Mouse (Mus musculus): Measurements from ENCODE around the gene C530008M17Rik.

The C530008M17Rik gene

GRCm38 (mm10) chr5:76656212-76656611 is at the start of gene C530008M17Rik:
Gene C530008M17Rik (plus strand): TSS chr5:76656512.
- no peak for DNase-seq (ENCODE audit: low spot score)

- DNase-seq (ENCODE audit: low spot score) = no peak
Observed at GRCm38 (mm10) chr5:76609702-76610370, 46.5 kb upstream of the C530008M17Rik start.

GRCm38 (mm10) chr5:76612867-76613499 is 43.3 kb upstream of the C530008M17Rik start:
- DNase-seq (ENCODE audit: low spot score) = no peak

- no peak for DNase-seq (ENCODE audit: low spot score)
Observed at GRCm38 (mm10) chr5:76615276-76615675, 41.0 kb upstream of the C530008M17Rik start.

GRCm38 (mm10) chr5:76616196-76616747 is 40.0 kb upstream of the C530008M17Rik start:
- DNase-seq (ENCODE audit: low spot score) = no peak

- no peak for DNase-seq (ENCODE audit: low spot score)
Observed at GRCm38 (mm10) chr5:76618750-76619149, 37.6 kb upstream of the C530008M17Rik start.

- no peak for DNase-seq (ENCODE audit: low spot score)
Observed at GRCm38 (mm10) chr5:76623759-76624158, 32.6 kb upstream of the C530008M17Rik start.

- no peak for DNase-seq (ENCODE audit: low spot score)
Observed at GRCm38 (mm10) chr5:76627770-76628169, 28.5 kb upstream of the C530008M17Rik start.

- DNase-seq (ENCODE audit: low spot score) = no peak
Observed at GRCm38 (mm10) chr5:76634012-76634411, 22.3 kb upstream of the C530008M17Rik start.

GRCm38 (mm10) chr5:76635592-76635991 is 20.7 kb upstream of the C530008M17Rik start:
- DNase-seq (ENCODE audit: low spot score) = no peak

- DNase-seq (ENCODE audit: low spot score) = no peak
Observed at GRCm38 (mm10) chr5:76642076-76642475, 14.2 kb upstream of the C530008M17Rik start.

- no peak for DNase-seq (ENCODE audit: low spot score)
Observed at GRCm38 (mm10) chr5:76644234-76644633, 12.1 kb upstream of the C530008M17Rik start.

GRCm38 (mm10) chr5:76645091-76645868 is 11.0 kb upstream of the C530008M17Rik start:
- no peak for DNase-seq (ENCODE audit: low spot score)

GRCm38 (mm10) chr5:76649897-76650296 is 6.4 kb upstream of the C530008M17Rik start:
- DNase-seq (ENCODE audit: low spot score) = no peak

GRCm38 (mm10) chr5:76651151-76651725 is 5.1 kb upstream of the C530008M17Rik start:
- no peak for DNase-seq (ENCODE audit: low spot score)

GRCm38 (mm10) chr5:76657245-76658083 is 1.2 kb downstream of the C530008M17Rik start:
- DNase-seq (ENCODE audit: low spot score) = peak; percentile 10

GRCm38 (mm10) chr5:76658084-76658934 is 2.0 kb downstream of the C530008M17Rik start:
- no peak for DNase-seq (ENCODE audit: low spot score)

- no peak for DNase-seq (ENCODE audit: low spot score)
Observed at GRCm38 (mm10) chr5:76659958-76660635, 3.8 kb downstream of the C530008M17Rik start.

- DNase-seq (ENCODE audit: low spot score) = no peak
Observed at GRCm38 (mm10) chr5:76661310-76661709, 5.0 kb downstream of the C530008M17Rik start.

- no peak for DNase-seq (ENCODE audit: low spot score)
Observed at GRCm38 (mm10) chr5:76664936-76665335, 8.6 kb downstream of the C530008M17Rik start.

Data from ovary, postnatal 10 days (tissue).